Mouse (Mus musculus) cortical plate, adult 2 months (tissue): ENCODE measurements around the gene Dus1l.

Experiments used
- CTCF ChIP-seq: fragments of 200-500 bp; IDR thresholded peaks from 2 replicates; pipeline ENCODE4 v1.5.1; 2011; ENCODE audit warnings: mild to moderate bottlenecking, control low read depth, low read length; ENCODE audit not compliant: insufficient read depth; ENCODE audit errors: extremely low read depth
- POLR2A ChIP-seq: fragments of 200-500 bp; IDR thresholded peaks from 2 replicates; pipeline ENCODE4 v1.6.1; 2011; ENCODE audit warnings: mild to moderate bottlenecking, low read length, control low read depth; ENCODE audit not compliant: insufficient read depth; ENCODE audit errors: extremely low read depth

- TF ChIP-seq POLR2A (no peak), CTCF (no peak)
Observed at GRCm38 (mm10) chr11:120804274-120804673, 8.1 kb upstream of the Dus1l start.
